Mouse (Mus musculus) left cerebral cortex, adult 11 months (tissue): ENCODE measurements around the gene Lix1.
"Not testable (repeated sequence)": the region's sequence is repeated elsewhere in the genome, so short reads cannot be mapped to it uniquely, and the experiment has no call there.

Experiments
- DNase-seq: peaks from one replicate; pipeline ENCODE4 v3.0.0; 2022; ENCODE audit warnings: low spot score

The Lix1 gene

GRCm38 (mm10) chr17:17412176-17412575 lies 9.7 kb downstream of the Lix1 start:
- DNase-seq, result no peak

DNA sequence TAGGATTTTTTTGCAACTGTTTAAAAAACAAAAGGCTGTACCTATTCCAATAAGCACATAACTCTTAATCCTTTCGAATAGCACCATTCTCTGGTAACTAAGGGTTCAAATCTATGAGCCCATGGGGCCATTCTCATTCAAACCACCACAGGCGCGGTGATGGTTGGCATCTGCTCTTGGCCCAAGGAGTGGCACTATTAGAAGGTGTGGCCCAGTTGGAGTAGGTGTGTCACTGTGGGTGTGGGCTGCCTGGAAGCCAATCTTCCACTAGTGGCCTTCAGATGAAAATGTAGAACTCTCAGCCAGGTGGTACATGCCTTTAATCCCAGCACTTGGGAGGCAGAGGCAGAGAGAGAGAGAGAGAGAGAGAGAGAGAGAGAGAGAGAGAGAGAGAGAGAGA lies 11.7 kb downstream of the Lix1 start:
- no peak for DNase-seq

GRCm38 (mm10) chr17:17424609-17425307 lies 22.3 kb downstream of the Lix1 start:
- no peak for DNase-seq

DNA sequence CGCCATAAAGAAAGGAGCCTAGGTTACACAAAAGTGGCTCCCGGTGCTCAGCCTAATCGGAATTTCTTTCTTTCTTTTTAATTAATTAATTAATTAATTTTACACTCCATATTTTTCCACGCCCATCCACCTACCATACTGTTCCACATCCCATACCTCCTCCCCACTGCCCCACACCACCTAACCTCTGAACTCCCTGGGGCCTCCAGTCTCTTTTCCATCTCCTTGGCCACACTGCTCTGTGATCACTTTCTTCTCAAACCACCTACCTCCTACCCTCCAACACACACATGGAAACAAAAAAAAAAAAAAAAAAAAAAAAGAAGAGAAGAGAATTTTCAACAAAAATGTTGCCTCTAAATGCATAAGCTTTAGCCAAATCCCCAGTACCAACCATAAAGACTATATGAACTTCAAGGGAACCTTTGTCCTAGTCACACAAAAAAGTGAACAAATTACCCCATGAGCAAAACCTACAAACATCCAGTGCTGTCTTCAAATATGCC lies 22.9 kb downstream of the Lix1 start:
- no peak for DNase-seq

DNA sequence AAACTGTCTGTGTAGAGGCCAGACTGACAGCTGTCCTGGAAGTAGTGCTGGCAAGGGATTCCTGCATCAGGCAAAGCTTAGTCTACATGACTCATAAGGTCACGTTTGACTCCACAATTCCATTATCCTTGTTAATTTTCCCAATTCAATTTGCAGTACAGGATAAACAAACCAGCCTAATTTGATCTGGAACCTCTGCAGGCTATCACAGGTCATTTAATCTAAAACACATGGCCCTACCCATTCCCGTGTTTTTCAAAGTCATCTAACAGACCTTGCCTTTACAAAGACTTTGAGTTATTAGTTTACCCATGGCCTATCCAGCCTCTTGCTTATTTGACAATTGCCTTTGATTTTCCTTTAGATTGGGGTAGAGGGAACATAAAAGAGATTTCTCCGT lies 23.4 kb downstream of the Lix1 start:
- DNase-seq, result no peak

DNA sequence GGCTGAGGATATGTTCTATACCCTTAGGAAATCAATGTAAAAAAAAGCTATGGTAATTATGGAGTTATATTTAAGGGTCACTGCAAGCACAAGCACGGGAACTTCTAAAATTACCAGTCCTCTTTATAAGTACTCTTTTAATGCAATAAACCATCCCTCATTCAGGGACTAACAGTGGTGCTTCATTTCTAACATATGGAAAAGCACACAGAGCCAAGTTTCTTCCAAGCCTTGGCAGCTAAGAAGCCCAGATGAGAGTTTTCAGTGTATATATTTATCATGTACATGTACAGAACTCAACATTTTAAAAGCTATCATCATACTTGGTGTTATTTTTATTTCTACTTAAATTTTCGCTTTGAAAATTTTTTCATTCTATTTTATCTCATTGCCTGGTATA lies 26.4 kb downstream of the Lix1 start:
- DNase-seq, result no peak

DNA sequence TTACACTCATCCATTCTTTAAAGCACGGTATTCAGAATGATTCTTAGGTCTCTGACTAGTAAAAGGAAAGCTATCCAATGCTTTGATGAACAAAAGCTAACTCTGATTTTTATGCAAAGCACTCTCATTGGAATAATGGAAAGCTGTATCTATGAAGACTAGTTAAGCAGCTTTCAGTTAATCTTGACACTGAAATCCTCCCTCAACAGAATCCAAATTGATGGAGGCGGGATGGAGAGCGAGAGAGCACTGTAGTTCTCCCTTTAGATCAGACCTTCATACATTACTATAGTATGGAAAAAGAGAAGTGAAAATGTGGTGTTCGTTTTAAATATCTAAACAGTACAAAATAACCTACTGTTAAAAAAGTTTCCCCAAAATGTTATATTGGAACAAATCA lies 31.2 kb downstream of the Lix1 start:
- no peak for DNase-seq

DNA sequence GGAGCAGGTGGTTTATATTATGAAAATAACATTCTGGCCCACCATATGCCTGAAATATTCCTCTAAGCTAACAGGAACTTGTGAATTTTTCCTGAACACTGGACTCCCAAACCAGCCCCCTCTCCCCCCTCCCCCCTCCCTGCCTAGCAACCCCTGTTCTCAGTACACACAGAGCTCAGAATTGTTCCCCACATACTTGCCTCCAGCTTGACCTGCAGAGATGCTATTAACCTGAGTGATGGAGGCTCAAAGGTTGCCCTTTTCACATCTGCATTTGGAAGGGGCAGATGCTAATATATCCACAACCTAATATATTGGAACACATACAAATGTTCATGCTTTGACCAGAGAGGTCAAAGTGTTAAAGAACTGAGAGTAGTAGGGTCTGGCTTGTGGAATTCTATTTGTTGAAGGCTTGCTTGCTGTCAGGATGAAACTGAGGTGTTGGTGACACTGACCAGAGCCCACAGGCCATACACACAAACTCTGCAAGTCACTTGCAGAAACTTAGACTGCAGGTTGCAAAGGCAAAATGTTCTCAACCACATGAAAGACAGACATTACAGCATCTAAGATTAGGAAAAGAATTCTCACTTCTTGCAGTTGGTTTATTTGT lies 36.2 kb downstream of the Lix1 start:
- no peak for DNase-seq

DNA sequence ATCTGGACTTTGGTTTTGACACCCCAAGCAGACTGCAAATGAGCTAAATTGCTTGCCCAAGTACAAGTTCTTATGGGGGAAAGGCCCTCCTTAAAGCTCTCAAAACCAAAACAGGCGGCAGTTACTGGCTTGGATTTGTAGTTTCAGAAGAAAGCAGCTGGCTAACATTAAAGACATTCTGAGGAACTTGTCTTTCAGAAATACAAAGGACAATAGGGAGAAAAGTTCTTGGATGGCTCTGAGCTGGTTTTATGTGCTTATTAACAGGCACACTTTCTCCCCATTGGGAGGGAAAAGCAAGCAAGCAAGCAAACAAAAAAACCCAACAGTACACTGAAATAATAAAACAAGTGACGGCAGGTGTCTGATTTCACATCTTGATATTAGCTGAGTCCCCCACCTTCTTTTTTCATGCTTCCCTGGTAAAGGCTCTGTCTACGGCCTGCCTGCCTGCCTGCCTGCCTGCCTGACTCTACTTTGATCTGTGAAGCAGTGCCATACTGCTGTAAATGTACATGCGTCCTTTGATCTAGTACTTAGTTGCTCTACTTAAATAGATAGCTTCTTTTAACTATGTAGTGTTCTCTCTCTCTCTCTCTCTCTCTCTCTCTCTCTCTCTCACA lies 39.5 kb downstream of the Lix1 start:
- no peak for DNase-seq

DNA sequence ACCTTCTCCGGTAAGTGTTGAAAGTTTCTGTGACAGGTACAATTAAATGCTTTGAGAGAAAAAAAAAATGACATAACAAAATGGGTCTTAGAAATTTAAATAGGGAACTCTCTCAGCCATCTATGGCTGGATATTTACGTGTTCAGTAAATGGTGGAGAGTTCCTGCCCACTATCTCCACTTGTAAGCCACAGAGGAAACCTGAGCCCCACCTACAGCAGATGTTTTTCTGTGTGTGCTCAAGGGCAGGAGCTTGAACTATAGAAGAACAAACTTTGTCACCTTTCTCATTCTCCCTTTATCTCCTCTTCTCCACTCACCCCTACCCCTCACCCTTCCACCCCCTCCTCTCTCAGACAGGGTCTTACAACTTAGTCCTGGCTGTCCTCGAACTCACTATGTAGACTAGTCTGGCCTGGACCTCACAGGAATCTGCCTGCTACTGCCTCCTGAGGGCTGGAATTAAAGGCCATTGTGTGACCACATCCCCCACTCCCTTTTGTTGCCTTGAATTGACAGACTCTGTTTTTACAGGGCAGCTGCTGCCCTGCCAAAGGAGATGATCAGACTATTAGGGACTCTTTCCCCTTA lies 41.9 kb downstream of the Lix1 start:
- no peak for DNase-seq

- no peak for DNase-seq
These were observed 44.2 kb downstream of the Lix1 start for GRCm38 (mm10) chr17:17446683-17447082.

DNA sequence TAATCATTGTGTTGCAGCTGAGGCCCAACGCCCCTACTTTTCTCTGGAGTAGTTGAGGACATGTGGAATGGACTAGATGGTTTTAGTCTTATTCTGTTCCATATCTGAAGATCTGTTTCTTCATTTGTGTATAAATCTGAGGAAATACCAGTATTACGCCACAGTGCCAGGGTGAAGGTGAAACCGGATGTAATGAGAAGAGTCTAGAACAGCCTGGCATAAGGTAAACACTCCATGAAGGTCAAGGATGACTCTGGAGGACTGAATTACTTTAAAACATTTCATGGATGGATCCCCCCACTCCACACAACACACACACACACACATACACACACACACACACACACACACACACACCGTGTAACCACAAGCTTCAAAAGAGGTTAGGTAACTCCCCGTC lies 45.3 kb downstream of the Lix1 start:
- no peak for DNase-seq

GRCm38 (mm10) chr17:17448737-17449440 lies 46.4 kb downstream of the Lix1 start:
- no peak for DNase-seq

DNA sequence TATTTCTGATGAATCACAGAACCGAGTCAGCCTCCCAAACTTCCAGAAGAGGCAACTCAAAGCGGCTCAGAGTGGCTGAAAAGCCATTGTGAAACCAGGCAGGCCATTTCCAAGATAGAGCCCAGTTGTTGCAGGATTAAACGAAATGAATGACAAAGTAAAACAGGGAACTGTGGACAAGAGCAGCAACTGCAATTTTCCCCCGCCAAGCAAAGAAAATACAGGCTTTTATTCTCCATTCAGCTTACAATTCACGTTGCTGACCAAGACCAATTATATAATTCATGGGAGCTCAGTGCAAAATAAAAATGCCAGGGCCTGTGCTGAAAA lies 46.9 kb downstream of the Lix1 start:
- no peak for DNase-seq

DNA sequence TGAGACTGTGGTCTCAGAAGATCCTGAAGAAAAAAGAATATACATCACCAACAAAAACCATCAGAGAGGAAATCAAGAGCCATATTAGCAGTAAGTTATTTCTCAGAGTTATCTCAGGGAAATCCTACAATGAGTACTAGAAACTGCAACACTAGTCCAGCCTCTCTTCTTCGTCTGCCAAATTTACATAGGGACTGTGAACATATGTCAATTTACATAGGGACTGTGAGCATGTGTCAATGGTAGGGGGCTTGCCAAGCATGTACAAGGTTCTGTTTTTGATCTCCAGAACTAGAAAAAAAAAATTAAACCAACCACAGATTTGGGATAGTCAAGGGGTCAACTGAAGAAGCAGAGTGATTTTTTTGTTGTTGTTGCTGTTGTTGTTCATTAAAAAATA lies 48.6 kb downstream of the Lix1 start:
- DNase-seq, result no peak

- DNase-seq, result no peak
These were observed 50.1 kb downstream of the Lix1 start for GRCm38 (mm10) chr17:17452617-17453016.

GRCm38 (mm10) chr17:17454573-17454972 lies 52.1 kb downstream of the Lix1 start:
- no peak for DNase-seq

DNA sequence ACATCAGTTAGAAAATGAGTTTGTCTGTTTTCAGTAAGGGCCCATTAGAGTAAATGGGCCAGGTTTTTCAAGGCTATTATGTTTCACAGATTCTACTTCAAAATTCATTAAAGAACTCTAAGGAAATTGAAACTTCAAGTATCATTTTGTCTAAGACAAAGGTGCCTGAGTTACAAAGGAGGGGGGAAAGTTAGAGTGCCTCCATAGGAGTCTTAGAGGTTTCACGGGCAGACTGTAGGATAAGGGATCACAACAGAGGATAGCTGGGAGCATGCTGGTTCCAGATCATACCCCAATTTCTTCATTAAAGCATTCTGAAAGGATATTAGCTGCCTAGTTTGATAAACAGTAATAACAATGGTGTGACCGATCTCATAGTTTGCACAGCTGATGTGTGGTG lies 83.3 kb downstream of the Lix1 start:
- DNase-seq, result no peak

DNA sequence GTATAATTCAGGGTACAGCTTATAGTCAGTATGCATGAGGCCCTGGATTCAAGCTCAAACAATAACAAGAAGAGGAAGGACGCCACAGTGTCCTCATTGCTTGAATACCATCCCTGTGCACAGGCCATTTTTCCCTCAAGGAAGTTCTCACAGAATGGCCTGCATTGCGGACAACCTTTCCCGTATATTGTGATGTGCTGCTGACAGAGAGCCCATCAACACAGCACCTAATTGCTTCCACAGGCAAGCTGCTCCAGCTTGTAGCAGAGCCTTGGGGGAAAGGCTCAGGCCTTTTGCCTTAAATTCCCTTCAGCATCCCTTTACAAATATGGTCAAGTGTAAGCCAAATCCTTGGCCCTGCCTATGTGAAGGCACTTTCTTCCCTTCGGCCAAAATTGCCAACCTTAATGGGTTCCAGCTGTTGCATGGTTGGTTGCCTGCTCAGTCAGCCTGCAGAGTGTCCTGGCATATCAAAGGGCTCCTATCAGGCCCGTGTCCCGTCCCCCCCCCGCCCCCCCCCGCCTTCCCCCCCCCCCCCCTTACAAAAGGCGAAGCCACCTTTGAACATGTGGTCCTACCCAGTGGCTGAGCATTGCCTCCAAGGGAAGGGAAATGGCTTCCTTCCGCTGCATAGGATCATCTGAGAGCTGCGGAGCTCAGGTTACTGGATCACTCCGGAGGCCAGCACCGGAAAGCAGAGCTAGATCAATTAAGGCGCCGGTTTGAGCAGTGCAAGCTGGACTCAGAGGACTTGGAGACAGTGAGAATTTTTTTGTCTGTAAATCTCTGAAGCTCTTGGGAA lies 88.5 kb downstream of the Lix1 start:
- no peak for DNase-seq

DNA sequence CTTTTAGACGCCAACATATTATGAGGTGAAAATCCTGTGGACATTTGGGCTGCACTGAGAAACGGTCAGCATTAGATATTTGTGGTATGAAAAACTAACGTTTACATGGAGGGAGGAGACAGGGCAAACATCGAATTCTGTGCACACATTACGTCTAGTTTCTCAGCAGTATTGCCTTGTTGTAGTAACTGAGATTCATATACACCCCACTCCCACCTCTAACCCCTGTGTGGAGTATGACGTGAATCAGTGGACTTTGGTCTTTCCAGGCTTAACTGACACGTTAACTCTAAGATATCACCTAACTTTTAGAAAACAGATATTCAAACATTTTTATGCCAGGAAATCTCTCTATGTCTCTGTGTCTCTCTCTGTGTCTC lies 89.1 kb downstream of the Lix1 start:
- DNase-seq, result no peak

- DNase-seq, result no peak
These were observed 89.6 kb downstream of the Lix1 start for GRCm38 (mm10) chr17:17492116-17492515.

- not testable (repeated sequence) for DNase-seq
These were observed 93.8 kb downstream of the Lix1 start for GRCm38 (mm10) chr17:17496234-17496633.
